Mouse (Mus musculus) liver, embryonic 14.5 days (tissue): ENCODE results near the gene Lrig3.

ENCODE experiments used
- CTCF ChIP-seq: IDR thresholded peaks from 2 replicates; pipeline ENCODE4 v1.5.1; 2016; ENCODE audit warnings: antibody characterized with exemption, low read depth, control low read depth
- EP300 ChIP-seq: IDR thresholded peaks from 2 replicates; pipeline ENCODE4 v1.6.1; 2016; ENCODE audit warnings: antibody characterized with exemption, low read depth

DNA sequence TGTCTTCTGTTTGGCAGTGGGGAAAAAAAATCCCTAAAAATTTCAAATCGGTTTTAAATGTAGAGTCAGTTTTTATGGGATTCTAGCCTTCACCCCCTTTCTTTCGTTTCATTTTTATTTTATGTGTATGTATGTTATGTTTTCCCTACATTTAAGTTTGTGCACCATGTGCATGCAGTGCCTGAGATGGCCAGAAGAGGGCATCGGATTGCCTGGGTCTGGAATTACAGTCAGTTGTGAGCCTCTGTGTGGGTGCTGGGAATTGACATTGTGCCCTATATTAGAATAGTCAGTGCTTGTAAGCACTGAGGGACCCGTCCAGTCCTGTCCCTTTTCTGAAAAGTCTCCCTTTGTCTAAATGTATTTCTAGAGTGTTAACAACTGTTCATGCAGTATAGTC, 96.8 kb downstream of the Lrig3 start:
- TF ChIP-seq CTCF (0 out of 2 replicates have a peak, but pooled peaks have one; percentile 19), EP300 (no peak)
